Mouse (Mus musculus): ENCODE data around the gene Ebf4. TPM values are rescaled to one million over a fixed set of nuclear protein-coding genes. Genes with fewer than 3 reads are reported as not detected.

The Ebf4 gene
- total RNA-seq (2015) (not detected in 2 replicates), total RNA-seq (2017) (not detected in 2 replicates)

- no peak for ATAC-seq (replicated peaks; ENCODE audit: poor library complexity)
Observed at GRCm38 (mm10) chr2:130294936-130295277, at the start of gene Ebf4. Gene Ebf4 (plus strand): TSS chr2:130295169.

- peak; percentile 92 for ATAC-seq (replicated peaks; ENCODE audit: poor library complexity)
Observed at GRCm38 (mm10) chr2:130246912-130247311, 48.1 kb upstream of the Ebf4 start.

DNA sequence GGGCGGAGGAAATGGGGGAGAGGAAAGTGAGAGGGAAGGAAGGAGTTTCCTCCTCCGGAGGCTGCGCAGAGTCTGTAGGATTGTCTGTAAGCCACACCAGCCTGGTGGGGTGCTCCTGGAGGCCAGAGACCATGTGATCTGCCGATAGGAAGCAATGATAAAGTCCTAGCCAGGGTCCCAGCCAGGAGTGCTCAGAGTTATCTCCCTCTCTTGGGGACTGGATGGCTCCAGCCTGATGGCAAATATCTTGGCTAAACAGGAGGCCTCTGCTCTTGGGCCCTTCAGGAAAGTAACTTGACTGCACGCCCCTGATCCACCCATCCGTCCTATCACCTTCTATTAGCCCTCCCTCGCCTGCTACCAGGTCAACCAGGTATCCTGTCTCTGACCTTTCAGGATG is 46.7 kb upstream of the Ebf4 start:
- no peak for ATAC-seq (replicated peaks; ENCODE audit: poor library complexity)

- ATAC-seq (replicated peaks; ENCODE audit: poor library complexity) = peak; percentile 73
Observed at GRCm38 (mm10) chr2:130256762-130257161, 38.2 kb upstream of the Ebf4 start.

GRCm38 (mm10) chr2:130260822-130261221 is 34.1 kb upstream of the Ebf4 start:
- ATAC-seq (replicated peaks; ENCODE audit: poor library complexity) = no peak

DNA sequence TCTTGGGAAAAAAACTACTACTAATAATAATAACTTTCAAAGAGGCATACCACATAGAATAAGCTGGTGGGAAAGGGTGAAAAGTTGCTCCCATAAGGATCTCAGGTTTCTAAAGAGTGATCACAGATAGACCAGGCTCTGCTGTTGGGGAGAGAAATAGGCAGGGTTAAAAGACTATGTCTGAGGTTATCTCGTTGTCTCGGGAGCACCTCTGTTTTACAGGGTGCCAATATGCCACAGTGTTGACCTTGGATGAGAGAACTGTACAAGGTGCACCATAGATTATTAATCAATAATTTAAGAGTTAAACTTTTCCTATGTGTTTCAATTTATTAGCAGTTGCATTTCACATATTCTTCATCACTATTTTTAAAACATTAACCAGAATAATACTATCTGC is 33.1 kb upstream of the Ebf4 start:
- ATAC-seq (replicated peaks; ENCODE audit: poor library complexity) = no peak

- ATAC-seq (replicated peaks; ENCODE audit: poor library complexity) = peak; percentile 88
Observed at GRCm38 (mm10) chr2:130262398-130262797, 32.6 kb upstream of the Ebf4 start.

- ATAC-seq (replicated peaks; ENCODE audit: poor library complexity) = peak; percentile 74
Observed at GRCm38 (mm10) chr2:130265520-130265919, 29.4 kb upstream of the Ebf4 start.

DNA sequence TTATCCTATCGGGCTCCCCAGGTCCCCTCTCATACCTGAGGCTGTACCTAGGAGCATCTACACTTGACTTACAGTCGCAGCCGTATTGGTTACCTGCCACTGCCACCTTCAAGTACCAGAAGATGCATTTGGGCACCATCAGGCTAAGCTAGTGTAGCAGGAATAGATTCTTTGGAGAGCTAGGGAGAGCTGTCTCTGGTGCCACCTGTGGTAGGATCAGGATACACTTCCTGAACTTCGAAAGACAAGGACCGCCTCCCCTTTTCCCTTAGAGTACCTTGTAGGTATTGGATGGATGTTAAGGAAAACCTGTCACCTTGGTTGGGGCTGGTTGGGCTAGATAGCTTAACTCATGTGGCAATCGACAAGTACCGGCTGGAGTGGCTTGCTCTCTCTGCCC is 26.9 kb upstream of the Ebf4 start:
- no peak for ATAC-seq (replicated peaks; ENCODE audit: poor library complexity)

GRCm38 (mm10) chr2:130273732-130274131 is 21.2 kb upstream of the Ebf4 start:
- peak; percentile 5; the same call in 1 of the 2 replicates for ATAC-seq (replicated peaks; ENCODE audit: poor library complexity)

DNA sequence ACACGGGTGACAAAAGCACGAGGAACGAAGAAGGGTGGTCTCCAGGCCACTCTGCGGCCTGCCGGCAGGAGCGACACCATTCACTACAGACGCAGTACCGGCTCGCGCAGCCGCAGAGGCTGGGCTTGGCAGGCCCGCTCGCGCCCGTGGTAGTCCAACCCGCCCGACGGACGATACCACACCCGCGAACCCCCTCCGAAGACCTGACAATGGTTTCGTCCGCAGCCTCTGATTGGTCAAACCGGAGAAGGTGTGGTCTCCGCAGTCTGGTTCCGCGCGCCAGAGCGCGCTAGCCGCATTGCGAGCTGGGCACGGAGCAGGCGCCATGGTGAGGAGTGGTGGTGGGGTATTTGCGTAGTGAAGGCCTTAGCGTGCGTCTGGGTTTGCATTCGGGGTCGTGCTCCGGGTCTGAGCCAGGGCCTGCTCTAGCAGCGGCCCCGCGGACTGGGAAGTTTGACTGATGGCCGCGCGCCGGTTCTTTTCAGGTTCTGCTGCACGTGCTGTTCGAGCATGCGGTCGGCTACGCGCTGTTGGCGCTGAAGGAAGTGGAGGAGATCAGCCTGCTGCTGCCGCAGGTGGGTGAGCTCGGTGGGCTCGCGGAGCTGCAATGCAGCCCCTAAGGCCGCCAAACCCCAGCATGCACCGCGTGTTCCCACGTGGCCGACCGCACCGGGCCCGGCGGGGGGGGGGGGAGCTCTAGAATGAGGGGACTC is 20.7 kb upstream of the Ebf4 start, which contains the start of gene Nop56:
Nop56 (plus strand) TSS at position 282 of the 713 bp plus-strand sequence.
- ATAC-seq (replicated peaks; ENCODE audit: poor library complexity) = peak; percentile 88

DNA sequence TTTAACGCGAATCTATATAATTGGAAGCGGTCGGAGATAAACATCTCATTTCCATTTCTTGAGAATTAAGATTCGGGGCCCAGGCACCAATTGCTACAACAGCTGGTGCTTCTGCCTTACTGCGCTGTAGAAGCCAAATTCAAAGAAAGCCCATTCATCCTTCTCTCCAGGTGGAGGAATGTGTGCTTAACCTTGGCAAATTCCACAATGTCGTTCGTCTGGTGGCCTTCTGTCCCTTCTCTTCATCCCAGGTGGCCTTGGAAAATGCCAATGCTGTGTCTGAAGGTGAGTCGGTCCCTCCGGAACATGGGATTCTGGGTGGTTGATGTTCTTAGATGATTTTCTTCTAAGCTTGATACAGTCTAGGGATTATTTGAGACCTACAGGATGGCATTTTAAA is 20.1 kb upstream of the Ebf4 start:
- ATAC-seq (replicated peaks; ENCODE audit: poor library complexity) = no peak

- ATAC-seq (replicated peaks; ENCODE audit: poor library complexity) = peak; percentile 43
Observed at GRCm38 (mm10) chr2:130275649-130276048, 19.3 kb upstream of the Ebf4 start.

DNA sequence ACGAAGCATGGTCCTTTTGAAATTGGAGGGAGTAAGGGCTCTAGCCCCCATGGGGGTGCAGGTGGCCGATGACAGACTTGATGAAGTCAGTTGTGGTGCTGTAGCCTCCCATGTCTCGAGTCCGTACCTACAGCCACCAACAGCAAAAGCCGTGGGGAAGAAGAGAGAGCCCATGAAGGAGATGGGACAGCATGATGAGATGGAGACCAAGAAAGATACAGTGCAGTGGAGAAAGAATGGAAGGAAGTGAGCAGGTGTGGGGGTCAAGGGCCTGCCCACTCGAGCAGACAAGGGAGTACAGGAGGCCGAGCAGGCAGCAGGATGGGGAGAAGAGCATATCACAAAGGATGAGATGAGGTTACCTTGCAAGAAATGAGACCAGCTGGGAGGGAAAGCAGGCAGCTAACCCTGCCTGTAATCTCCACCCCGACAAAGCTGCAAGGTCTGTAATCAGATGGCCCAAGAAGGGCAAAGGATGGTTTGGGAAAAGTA is 15.3 kb upstream of the Ebf4 start:
- peak; percentile 4; the same call in 1 of the 2 replicates for ATAC-seq (replicated peaks; ENCODE audit: poor library complexity)

DNA sequence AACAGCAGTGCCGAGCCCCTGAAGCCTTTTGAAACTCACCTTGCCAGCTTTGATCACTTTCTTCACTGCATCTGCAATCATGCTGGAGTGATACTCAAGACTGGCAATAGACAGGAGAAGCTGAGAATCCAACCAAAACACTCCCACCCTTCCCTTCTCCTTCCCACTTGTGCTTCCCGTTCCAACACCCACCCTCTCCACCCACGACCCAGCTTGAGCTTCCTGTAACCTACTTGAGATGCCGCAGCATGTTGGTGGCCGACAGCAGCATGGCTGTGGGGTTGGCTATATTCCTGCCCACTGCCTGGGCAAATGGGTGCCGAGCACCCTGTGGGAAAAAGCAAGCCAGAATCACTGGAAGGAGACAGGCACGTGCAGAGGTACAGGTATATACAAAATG is 14.7 kb upstream of the Ebf4 start:
- ATAC-seq (replicated peaks; ENCODE audit: poor library complexity) = no peak

DNA sequence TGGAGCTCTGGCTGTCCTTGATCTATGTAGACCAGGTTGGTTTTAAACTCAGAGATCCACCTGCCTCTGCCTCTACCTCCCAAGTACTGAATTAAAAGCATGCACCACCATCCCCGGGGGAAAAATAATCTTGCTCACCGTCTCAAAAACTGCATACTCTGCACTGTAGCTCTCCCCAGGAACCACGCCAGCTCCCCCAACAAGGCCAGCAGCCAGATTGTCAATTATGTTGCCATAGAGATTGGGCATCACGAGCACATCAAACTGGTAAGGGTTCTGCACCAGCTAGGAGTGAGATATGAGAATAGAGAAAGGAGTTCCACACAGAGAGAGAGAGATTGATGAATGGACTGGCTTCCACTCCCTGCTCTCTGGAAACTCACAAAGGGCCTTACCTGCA is 14.2 kb upstream of the Ebf4 start:
- ATAC-seq (replicated peaks; ENCODE audit: poor library complexity) = no peak

DNA sequence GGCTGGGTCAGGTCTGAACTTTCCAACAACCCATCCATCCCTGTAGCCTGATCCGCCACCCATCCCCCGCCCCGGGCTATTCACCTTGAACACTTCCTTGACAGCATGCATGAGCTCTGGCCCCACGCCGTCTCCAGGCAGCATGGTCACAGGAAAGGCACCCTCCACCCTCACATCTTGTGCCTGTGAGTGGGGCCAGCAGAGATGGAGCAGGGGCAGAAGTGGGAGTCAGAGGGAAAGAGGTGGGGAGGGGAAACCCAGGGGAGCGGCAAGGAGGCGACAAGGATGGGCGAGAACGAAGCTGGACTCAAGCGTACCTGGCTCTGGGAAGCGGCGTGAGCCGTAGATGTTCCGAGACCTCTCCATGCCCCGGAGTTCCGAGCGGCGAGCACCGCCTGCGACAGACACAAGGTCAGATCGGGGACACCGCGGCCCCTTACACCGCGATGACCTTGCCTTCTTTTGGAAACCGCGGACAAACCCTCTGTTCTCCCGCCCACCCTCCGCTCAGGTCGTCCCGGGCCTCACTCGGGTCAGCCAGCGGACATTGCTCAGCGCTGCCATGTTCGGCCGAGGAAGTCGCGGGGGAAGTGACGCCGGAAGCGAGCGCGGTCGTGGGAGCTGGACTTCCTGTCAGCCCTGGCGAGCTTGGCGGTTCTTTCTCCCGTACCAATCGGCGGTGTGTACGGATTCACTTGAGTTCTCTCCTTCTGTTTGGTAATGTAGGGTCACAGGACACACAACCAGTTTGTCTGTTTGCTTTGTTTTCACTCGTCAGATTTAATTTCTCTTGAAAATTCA is 10.9 kb upstream of the Ebf4 start, which contains the start of gene Idh3b:
Idh3b (minus strand) TSS at position 694 of the 801 bp plus-strand sequence.
- peak; percentile 85 for ATAC-seq (replicated peaks; ENCODE audit: poor library complexity)

- no peak for ATAC-seq (replicated peaks; ENCODE audit: poor library complexity)
Observed at GRCm38 (mm10) chr2:130289086-130289485, 5.9 kb upstream of the Ebf4 start.

GRCm38 (mm10) chr2:130291434-130291833 is 3.5 kb upstream of the Ebf4 start:
- peak; percentile 84 for ATAC-seq (replicated peaks; ENCODE audit: poor library complexity)

DNA sequence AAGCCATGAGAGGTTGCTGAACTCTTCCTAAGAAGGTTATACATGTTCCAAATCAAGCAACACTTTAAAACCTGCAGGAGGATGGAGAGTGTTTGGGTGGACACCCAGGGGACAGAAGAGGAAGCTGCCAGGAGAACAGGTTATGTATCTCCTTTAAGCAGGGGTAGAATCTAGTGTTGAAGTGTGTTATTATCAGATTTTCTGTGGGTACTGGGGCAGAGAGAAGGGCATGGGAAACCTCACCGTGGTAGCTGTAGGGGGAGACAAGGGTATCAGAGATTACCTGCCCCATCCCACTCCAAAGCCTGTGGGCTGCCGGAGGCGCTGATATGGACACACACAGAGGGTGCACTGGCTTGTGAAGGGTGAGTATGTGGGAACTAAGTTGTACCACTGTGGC is 2.0 kb upstream of the Ebf4 start:
- peak; percentile 7 for ATAC-seq (replicated peaks; ENCODE audit: poor library complexity)

DNA sequence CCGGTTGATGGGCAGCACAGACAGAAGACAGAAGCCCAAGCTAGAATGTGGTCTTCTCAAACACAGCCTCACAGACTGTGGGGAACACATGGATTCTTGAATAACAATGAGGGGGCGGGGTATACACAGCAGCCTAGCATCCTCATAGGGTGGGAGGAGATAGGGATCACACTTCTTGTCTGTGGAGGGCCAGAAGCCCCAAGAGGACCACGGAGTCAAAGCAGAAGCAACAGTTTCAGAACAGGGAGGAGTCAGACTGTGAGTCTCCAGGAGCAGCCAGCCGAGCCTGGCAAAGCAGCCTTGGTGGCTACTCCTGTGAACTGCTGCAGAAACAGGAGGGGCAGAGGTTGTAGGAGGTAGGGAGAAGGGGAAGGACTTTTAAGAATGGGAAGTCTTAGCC is 1.5 kb upstream of the Ebf4 start:
- peak; percentile 42 for ATAC-seq (replicated peaks; ENCODE audit: poor library complexity)
